Mouse (Mus musculus): ENCODE results near the gene Psmb10. TPM values are rescaled to one million over a fixed set of nuclear protein-coding genes. Genes with fewer than 3 reads are reported as not detected.
"Not testable (repeated sequence)": the region's sequence is repeated elsewhere in the genome, so short reads cannot be mapped to it uniquely, and the experiment has no call there.

The Psmb10 gene
- 137 and 147 TPM in 2 replicates for polyA plus RNA-seq (2012; rRNA removed)

DNA sequence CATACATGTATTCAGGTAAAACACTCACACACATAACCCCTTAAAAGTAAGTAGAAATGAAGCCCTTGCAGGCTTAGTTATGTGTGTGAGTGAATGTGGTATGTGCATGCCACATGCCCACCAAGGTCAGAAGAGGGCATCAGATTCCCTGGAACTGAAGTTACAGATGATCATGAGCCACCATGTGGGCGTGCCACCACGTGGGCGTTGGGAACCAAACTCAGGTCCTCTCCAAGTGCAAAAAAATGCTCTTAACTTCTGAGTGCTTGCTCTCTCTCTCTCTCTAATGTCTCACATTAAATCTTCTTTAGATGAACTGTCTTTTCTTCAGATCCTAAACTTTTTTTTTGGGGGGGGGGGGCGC is at the start of gene Psmb10:
Psmb10 (minus strand) TSS at position 139 of the 364 bp plus-strand sequence.
- peak within 1 kb of the TSS; percentile 89 for H3K27ac ChIP-seq (ENCODE audit: insufficient read depth, low read length)
- peaks cover 2% of the 10 kb centered on the region; the same call in 1 of the 2 replicates for H3K4me1 ChIP-seq (ENCODE audit: control insufficient read depth, insufficient read depth, low read length)
- TF ChIP-seq CTCF (IDR thresholded peaks at IDR 0.05; ENCODE audit: extremely low read depth, insufficient read depth, low read length) (no peak), POLR2A (IDR thresholded peaks at IDR 0.05; ENCODE audit: extremely low read depth, insufficient read depth, low read length) (no peak)
- peak within 1 kb of the TSS; percentile 91 for H3K4me3 ChIP-seq (ENCODE audit: insufficient read depth, low read length)

DNA sequence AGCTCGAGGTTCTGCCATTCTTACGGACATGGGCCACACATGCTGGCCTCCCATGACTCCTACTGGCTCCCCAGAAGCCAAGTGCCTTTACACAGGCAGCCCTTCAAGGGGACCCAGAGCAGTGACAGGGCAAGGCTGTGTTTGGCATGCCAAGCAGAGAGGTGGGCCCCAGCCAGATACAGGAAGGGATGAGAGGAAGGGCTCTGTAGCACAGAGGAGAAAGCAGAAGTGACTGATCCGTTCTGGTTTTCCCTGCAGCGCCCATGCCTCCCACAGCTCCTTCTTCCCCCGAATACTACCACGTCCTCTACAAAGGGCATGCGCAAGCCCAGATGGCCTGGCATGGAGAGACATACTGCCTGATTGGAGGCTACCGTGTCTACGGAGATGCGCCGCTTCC is 45.2 kb upstream of the Psmb10 start:
- H3K4me3 ChIP-seq (ENCODE audit: insufficient read depth, low read length); H3K27ac ChIP-seq (ENCODE audit: insufficient read depth, low read length); H3K4me1 ChIP-seq (ENCODE audit: control insufficient read depth, insufficient read depth, low read length): not testable (repeated sequence)

DNA sequence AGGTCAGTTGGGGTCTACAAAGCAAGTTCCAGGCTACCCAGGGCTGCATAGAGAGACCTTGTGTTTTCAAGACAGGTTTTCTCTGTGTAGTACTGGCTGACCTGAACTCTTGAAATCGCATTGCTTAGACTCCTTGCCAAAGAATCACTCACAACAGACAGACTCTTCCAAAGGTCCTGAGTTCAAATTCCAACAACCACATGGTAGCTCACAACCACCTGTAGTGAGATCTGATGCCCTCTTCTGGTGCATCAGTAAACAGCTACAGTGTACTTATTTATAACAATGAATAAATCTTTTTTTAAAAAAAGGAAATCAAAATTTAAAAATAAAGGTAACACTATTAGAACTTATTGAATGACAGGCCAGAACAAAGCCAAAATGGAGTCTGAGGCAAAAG is 42.9 kb upstream of the Psmb10 start:
- Histone ChIP-seq H3K27ac (ENCODE audit: insufficient read depth, low read length) (no peak overlapping the region), H3K4me1 (ENCODE audit: control insufficient read depth, insufficient read depth, low read length) (no peaks in the 10 kb centered on the region), H3K4me3 (ENCODE audit: insufficient read depth, low read length) (no peak overlapping the region)
- TF ChIP-seq CTCF (IDR thresholded peaks at IDR 0.05; ENCODE audit: extremely low read depth, insufficient read depth, low read length) = no peak
- no peak for TF ChIP-seq POLR2A (IDR thresholded peaks at IDR 0.05; ENCODE audit: extremely low read depth, insufficient read depth, low read length)

- Histone ChIP-seq H3K27ac (ENCODE audit: insufficient read depth, low read length) (no peak within 1 kb of the TSS), H3K4me1 (ENCODE audit: control insufficient read depth, insufficient read depth, low read length) (no peaks in the 10 kb centered on the region), H3K4me3 (ENCODE audit: insufficient read depth, low read length) (no peak within 1 kb of the TSS)
- TF ChIP-seq CTCF (IDR thresholded peaks at IDR 0.05; ENCODE audit: extremely low read depth, insufficient read depth, low read length) = no peak
- no peak for TF ChIP-seq POLR2A (IDR thresholded peaks at IDR 0.05; ENCODE audit: extremely low read depth, insufficient read depth, low read length)
Measured at GRCm38 (mm10) chr8:105979325-105979724, 41.1 kb upstream of the Psmb10 start, which contains the start of gene Dpep3. TSS of gene Dpep3 (minus strand) at chr8:105979429.

DNA sequence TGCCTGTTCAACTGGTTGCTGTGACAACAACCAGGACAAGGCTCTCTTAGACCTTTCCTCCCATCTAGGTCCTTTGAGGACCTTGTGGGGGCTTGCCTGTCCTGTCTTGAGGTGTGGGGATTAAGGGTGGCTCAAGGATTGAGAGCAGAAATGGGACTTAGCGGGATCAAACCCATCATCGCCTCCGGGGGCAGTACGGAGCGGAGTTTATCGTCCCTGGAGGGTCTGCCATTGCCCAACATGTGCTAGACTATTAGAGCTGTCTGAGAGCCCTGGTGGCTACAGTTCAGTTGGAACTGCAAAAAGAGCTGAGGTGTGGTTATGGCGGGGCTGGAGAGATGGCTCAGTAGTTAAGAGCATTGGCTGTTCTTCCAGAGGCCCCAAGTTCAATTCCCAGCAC is 37.1 kb upstream of the Psmb10 start:
- Histone ChIP-seq H3K4me1 (ENCODE audit: control insufficient read depth, insufficient read depth, low read length) (no peaks in the 10 kb centered on the region), H3K27ac (ENCODE audit: insufficient read depth, low read length) (no peak overlapping the region), H3K4me3 (ENCODE audit: insufficient read depth, low read length) (no peak overlapping the region)
- TF ChIP-seq POLR2A (IDR thresholded peaks at IDR 0.05; ENCODE audit: extremely low read depth, insufficient read depth, low read length) (no peak), CTCF (IDR thresholded peaks at IDR 0.05; ENCODE audit: extremely low read depth, insufficient read depth, low read length) (no peak)

DNA sequence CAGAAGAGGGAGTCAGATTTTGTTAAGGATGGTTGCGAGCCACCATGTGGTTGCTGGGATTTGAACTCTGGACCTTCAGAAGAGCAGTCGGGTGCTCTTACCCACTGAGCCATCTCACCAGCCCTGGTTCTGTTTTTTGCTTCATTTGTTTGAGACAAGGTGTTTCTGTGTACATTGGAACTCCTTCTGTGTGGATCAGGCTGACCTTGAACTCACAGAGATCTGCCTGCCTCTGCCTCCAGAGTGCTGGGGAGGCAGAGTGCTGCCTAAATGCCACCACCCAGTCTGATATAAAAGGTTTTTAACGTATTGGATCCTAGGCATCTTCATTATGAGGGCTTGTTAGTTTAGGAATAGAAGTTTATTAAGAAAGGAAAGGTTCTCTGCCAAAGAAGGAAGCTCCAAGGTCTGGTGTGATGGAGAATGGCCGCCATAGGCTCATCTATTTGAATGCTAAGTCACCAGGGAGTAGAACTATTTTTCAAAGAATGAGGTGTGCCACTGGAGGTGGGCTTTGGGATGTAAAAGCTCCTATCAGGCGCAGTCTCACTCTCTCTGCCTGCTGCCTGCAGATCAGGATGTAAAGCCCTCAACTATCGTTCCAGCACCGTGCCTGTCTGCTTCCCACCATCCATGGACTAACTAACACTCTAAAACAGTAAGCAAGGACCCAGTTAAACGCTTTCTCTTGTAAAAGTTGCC is 32.9 kb upstream of the Psmb10 start:
- TF ChIP-seq CTCF (IDR thresholded peaks at IDR 0.05; ENCODE audit: extremely low read depth, insufficient read depth, low read length) (no peak), POLR2A (IDR thresholded peaks at IDR 0.05; ENCODE audit: extremely low read depth, insufficient read depth, low read length) (no peak)
- Histone ChIP-seq H3K27ac (ENCODE audit: insufficient read depth, low read length) (no peak overlapping the region), H3K4me3 (ENCODE audit: insufficient read depth, low read length) (no peak overlapping the region), H3K4me1 (ENCODE audit: control insufficient read depth, insufficient read depth, low read length) (no peaks in the 10 kb centered on the region)

- Histone ChIP-seq H3K4me3 (ENCODE audit: insufficient read depth, low read length) (no peak overlapping the region), H3K27ac (ENCODE audit: insufficient read depth, low read length) (no peak overlapping the region), H3K4me1 (ENCODE audit: control insufficient read depth, insufficient read depth, low read length) (no peaks in the 10 kb centered on the region; the same call in 1 of the 2 replicates)
- TF ChIP-seq CTCF (IDR thresholded peaks at IDR 0.05; ENCODE audit: extremely low read depth, insufficient read depth, low read length) = no peak
- no peak for TF ChIP-seq POLR2A (IDR thresholded peaks at IDR 0.05; ENCODE audit: extremely low read depth, insufficient read depth, low read length)
Measured at GRCm38 (mm10) chr8:105969367-105969766, 31.1 kb upstream of the Psmb10 start.

- Histone ChIP-seq H3K4me1 (ENCODE audit: control insufficient read depth, insufficient read depth, low read length) (no peaks in the 10 kb centered on the region; the same call in 1 of the 2 replicates), H3K27ac (ENCODE audit: insufficient read depth, low read length) (no peak overlapping the region), H3K4me3 (ENCODE audit: insufficient read depth, low read length) (no peak overlapping the region; the same call in 1 of the 2 replicates)
- no peak for TF ChIP-seq POLR2A (IDR thresholded peaks at IDR 0.05; ENCODE audit: extremely low read depth, insufficient read depth, low read length)
- TF ChIP-seq CTCF (IDR thresholded peaks at IDR 0.05; ENCODE audit: extremely low read depth, insufficient read depth, low read length) = no peak
Measured at GRCm38 (mm10) chr8:105966692-105967311, 28.6 kb upstream of the Psmb10 start.

DNA sequence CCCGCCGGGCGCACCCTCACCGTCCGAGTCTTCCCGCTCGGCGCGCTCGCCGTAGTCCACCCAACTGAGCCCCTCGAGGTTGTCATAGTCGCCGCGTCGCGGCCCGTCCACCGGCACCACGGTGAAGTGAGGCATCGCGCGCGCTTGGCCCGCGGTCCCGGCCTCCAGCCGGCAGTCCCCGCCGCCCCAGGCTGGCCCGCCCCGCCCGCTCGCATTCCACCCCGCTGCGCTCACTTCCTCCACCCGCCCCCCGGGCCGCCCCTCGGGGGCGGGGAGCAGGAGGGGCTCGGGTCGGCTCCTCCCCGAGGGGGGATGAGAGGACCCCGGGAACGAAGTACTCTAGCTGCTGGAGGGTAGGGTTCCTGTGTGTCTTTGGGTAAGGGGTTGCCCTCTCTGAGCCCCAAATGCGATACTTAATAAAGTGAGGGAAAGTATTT is 27.7 kb upstream of the Psmb10 start, which contains the start of gene Slc12a4:
Slc12a4 (minus strand) TSS at position 193 of the 437 bp plus-strand sequence.
- Histone ChIP-seq H3K4me3 (ENCODE audit: insufficient read depth, low read length) (peak within 1 kb of the TSS; percentile 57), H3K4me1 (ENCODE audit: control insufficient read depth, insufficient read depth, low read length) (no peaks in the 10 kb centered on the region; the same call in 1 of the 2 replicates), H3K27ac (ENCODE audit: insufficient read depth, low read length) (0 out of 2 replicates have a peak within 1 kb of the TSS, but pooled peaks have one; percentile 2)
- TF ChIP-seq CTCF (IDR thresholded peaks at IDR 0.05; ENCODE audit: extremely low read depth, insufficient read depth, low read length) = no peak
- no peak for TF ChIP-seq POLR2A (IDR thresholded peaks at IDR 0.05; ENCODE audit: extremely low read depth, insufficient read depth, low read length)

Data from cortical plate, adult 2 months (tissue).